Mouse (Mus musculus): ENCODE data around the gene Mical2.

Mical2 gene

DNA sequence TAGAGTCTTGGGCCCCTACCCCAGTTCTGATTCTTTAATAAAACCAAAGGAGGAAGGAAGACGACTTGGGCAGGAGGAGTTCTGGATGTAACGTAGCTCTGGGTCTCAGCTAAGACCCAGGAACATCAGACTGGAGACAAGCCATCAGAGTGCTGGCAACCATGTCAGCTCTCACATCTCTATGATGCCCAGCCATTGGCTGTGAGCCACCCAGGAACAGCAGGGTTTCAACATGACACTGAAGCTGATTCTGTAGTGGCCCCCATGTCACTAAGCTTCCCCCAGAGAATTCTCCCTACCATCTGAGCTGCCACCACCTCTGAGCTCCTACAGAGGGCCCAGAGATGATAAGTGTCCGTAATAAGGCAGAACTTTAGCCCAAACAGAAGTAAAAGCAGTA lies 184.3 kb downstream of the Mical2 start:
- Histone ChIP-seq H3K36me3 (ENCODE audit: control insufficient read depth, insufficient read depth, low read length, poor library complexity, severe bottlenecking) (no peaks in the 10 kb centered on the region), H3K27me3 (ENCODE audit: control insufficient read depth, insufficient read depth, low read length, poor library complexity, severe bottlenecking) (no peaks in the 10 kb centered on the region)
- no peak for DNase-seq (ENCODE audit: low read depth, low spot score)

DNA sequence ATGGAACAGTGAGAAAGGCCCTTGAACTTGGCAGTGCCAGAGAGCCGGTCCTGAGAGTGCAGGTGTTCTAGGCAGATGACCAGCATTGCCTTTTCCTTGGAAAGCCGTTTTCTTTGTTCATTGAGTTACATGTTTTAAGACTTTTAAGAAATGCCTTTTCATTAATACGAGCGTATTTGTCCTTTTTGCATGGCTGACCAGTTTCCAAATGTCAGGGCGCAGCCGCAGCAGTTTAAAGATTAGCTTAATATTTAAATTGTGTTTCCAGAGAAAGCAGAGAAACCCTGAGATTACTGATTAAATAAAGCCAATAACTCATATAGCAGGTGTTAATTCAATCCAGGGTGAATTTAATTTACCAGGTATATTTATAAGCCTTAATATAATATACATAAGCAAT lies 187.6 kb downstream of the Mical2 start:
- no peak for DNase-seq (ENCODE audit: low read depth, low spot score)
- Histone ChIP-seq H3K36me3 (ENCODE audit: control insufficient read depth, insufficient read depth, low read length, poor library complexity, severe bottlenecking) (no peaks in the 10 kb centered on the region), H3K27me3 (ENCODE audit: control insufficient read depth, insufficient read depth, low read length, poor library complexity, severe bottlenecking) (no peaks in the 10 kb centered on the region)

- no peak for DNase-seq (ENCODE audit: low read depth, low spot score)
- Histone ChIP-seq H3K27me3 (ENCODE audit: control insufficient read depth, insufficient read depth, low read length, poor library complexity, severe bottlenecking) (no peaks in the 10 kb centered on the region; the same call in 1 of the 2 replicates), H3K36me3 (ENCODE audit: control insufficient read depth, insufficient read depth, low read length, poor library complexity, severe bottlenecking) (no peaks in the 10 kb centered on the region)
Measured at GRCm38 (mm10) chr7:112416058-112416526, 190.4 kb downstream of the Mical2 start.

GRCm38 (mm10) chr7:112416730-112417513 lies 191.3 kb downstream of the Mical2 start:
- no peaks in the 10 kb centered on the region; the same call in 1 of the 2 replicates for H3K27me3 ChIP-seq (ENCODE audit: control insufficient read depth, insufficient read depth, low read length, poor library complexity, severe bottlenecking)
- DNase-seq (ENCODE audit: low read depth, low spot score) = no peak
- H3K36me3 ChIP-seq (ENCODE audit: control insufficient read depth, insufficient read depth, low read length, poor library complexity, severe bottlenecking) = no peaks in the 10 kb centered on the region

GRCm38 (mm10) chr7:112417598-112417997 lies 191.9 kb downstream of the Mical2 start:
- Histone ChIP-seq H3K27me3 (ENCODE audit: control insufficient read depth, insufficient read depth, low read length, poor library complexity, severe bottlenecking) (no peaks in the 10 kb centered on the region; the same call in 1 of the 2 replicates), H3K36me3 (ENCODE audit: control insufficient read depth, insufficient read depth, low read length, poor library complexity, severe bottlenecking) (no peaks in the 10 kb centered on the region)
- DNase-seq (ENCODE audit: low read depth, low spot score) = no peak

GRCm38 (mm10) chr7:112423438-112423837 lies 197.8 kb downstream of the Mical2 start:
- H3K36me3 ChIP-seq (ENCODE audit: control insufficient read depth, insufficient read depth, low read length, poor library complexity, severe bottlenecking) = no peaks in the 10 kb centered on the region
- DNase-seq (ENCODE audit: low read depth, low spot score) = no peak
- no peaks in the 10 kb centered on the region; the same call in 1 of the 2 replicates for H3K27me3 ChIP-seq (ENCODE audit: control insufficient read depth, insufficient read depth, low read length, poor library complexity, severe bottlenecking)

DNA sequence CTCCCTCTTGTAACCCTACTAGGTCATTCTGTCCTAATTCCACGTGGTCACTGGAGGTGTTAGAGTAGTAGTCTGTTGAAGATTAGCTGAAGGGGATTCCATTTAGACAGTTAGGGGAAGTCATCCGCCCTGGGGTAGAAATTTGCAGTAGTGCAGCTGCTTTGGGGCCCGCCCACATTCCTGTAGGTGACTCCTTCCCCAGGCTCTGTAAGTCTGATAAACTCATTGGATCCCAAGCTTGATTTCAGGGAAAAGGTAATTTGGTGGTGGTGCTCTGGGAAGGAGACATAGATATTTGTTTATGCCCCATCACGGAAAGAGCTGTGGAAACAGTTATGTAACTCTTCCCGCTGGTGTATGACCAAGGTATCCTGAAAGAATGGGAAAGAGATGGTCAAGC lies 201.2 kb downstream of the Mical2 start:
- Histone ChIP-seq H3K27me3 (ENCODE audit: control insufficient read depth, insufficient read depth, low read length, poor library complexity, severe bottlenecking) (no peaks in the 10 kb centered on the region; the same call in 1 of the 2 replicates), H3K36me3 (ENCODE audit: control insufficient read depth, insufficient read depth, low read length, poor library complexity, severe bottlenecking) (no peaks in the 10 kb centered on the region)
- DNase-seq (ENCODE audit: low read depth, low spot score) = no peak

- no peak for DNase-seq (ENCODE audit: low read depth, low spot score)
- Histone ChIP-seq H3K36me3 (ENCODE audit: control insufficient read depth, insufficient read depth, low read length, poor library complexity, severe bottlenecking) (no peaks in the 10 kb centered on the region), H3K27me3 (ENCODE audit: control insufficient read depth, insufficient read depth, low read length, poor library complexity, severe bottlenecking) (no peaks in the 10 kb centered on the region; the same call in 1 of the 2 replicates)
Measured at GRCm38 (mm10) chr7:112427357-112428157, 201.9 kb downstream of the Mical2 start, which contains the start of gene Parva. Parva (plus strand) TSS chr7:112427505.

GRCm38 (mm10) chr7:112428158-112428535 lies 202.5 kb downstream of the Mical2 start:
- DNase-seq (ENCODE audit: low read depth, low spot score) = no peak
- no peaks in the 10 kb centered on the region for H3K36me3 ChIP-seq (ENCODE audit: control insufficient read depth, insufficient read depth, low read length, poor library complexity, severe bottlenecking)
- H3K27me3 ChIP-seq (ENCODE audit: control insufficient read depth, insufficient read depth, low read length, poor library complexity, severe bottlenecking) = no peaks in the 10 kb centered on the region; the same call in 1 of the 2 replicates

- H3K36me3 ChIP-seq (ENCODE audit: control insufficient read depth, insufficient read depth, low read length, poor library complexity, severe bottlenecking) = no peaks in the 10 kb centered on the region
- DNase-seq (ENCODE audit: low read depth, low spot score) = no peak
- no peaks in the 10 kb centered on the region for H3K27me3 ChIP-seq (ENCODE audit: control insufficient read depth, insufficient read depth, low read length, poor library complexity, severe bottlenecking)
Measured at GRCm38 (mm10) chr7:112439846-112440245, 214.2 kb downstream of the Mical2 start.

DNA sequence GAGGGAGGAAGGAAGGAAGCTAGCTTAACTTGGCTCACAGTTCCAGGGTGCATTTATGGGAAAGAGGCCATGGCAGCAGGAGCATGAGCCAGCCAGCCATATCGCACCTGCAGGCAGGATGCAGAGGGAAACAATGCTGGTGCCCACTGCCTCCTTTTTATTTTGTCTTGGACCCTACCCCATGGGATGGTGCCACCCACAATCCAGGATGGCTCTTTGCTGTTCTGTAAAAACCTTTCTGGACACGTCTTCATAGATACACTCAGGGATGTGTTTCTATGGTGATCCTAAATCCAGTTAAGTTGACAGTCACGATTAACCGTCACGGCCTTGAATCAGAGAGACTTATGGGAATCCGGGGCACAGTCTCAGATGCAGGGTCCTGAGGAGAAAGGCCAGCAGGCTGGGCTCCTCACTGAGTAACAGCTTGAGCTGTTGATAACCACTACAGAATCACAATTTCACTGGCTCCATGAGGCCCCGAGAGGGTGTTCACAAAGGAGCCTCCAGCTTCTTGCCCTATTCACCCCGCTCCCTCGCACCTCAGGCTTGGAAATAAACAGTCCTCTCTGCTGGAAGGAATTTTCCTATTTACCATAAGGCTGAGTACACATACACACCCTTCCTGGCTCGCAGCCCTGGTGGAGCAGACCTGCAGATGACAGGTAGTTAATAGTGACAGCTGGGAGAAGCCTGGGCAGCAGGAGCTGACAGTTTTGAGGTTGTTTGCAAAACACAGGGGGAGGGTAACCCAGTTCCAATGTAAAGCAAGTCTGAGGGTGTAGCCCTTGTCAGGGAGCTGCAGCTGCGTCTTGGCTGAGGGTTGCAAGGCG lies 218.7 kb downstream of the Mical2 start:
- no peak for DNase-seq (ENCODE audit: low read depth, low spot score)
- H3K36me3 ChIP-seq (ENCODE audit: control insufficient read depth, insufficient read depth, low read length, poor library complexity, severe bottlenecking) = no peaks in the 10 kb centered on the region
- H3K27me3 ChIP-seq (ENCODE audit: control insufficient read depth, insufficient read depth, low read length, poor library complexity, severe bottlenecking) = no peaks in the 10 kb centered on the region

DNA sequence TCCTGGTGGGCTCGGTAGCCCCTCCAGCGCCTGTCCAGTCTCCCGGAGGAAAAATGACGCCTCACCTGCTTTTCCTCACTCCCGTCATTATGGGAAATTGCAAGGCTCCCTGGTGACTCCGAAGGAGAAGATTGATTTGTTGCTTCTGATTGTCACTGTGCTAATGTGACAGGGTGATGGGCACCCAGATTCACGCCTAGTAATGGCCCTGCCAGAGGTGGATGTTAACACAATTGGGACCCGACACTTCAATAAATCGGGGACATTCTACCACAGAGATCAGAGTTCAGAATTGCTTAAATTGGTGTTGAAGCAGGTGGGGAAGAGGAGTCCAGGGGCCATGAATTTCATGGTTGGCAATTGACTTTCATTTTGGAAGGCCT lies 219.3 kb downstream of the Mical2 start:
- H3K27me3 ChIP-seq (ENCODE audit: control insufficient read depth, insufficient read depth, low read length, poor library complexity, severe bottlenecking) = no peaks in the 10 kb centered on the region
- no peaks in the 10 kb centered on the region for H3K36me3 ChIP-seq (ENCODE audit: control insufficient read depth, insufficient read depth, low read length, poor library complexity, severe bottlenecking)
- no peak for DNase-seq (ENCODE audit: low read depth, low spot score)

- DNase-seq (ENCODE audit: low read depth, low spot score) = no peak
- Histone ChIP-seq H3K27me3 (ENCODE audit: control insufficient read depth, insufficient read depth, low read length, poor library complexity, severe bottlenecking) (no peaks in the 10 kb centered on the region), H3K36me3 (ENCODE audit: control insufficient read depth, insufficient read depth, low read length, poor library complexity, severe bottlenecking) (no peaks in the 10 kb centered on the region)
Measured at GRCm38 (mm10) chr7:112446498-112446897, 220.8 kb downstream of the Mical2 start.

- H3K36me3 ChIP-seq (ENCODE audit: control insufficient read depth, insufficient read depth, low read length, poor library complexity, severe bottlenecking) = no peaks in the 10 kb centered on the region
Measured at GRCm38 (mm10) chr7:112449954-112450700, 224.5 kb downstream of the Mical2 start.

More at GRCm38 (mm10) chr7:112449954-112450700, 224.5 kb downstream of the Mical2 start:
- H3K27me3 ChIP-seq (ENCODE audit: control insufficient read depth, insufficient read depth, low read length, poor library complexity, severe bottlenecking) = no peaks in the 10 kb centered on the region
- no peak for DNase-seq (ENCODE audit: low read depth, low spot score)

All from splenic B cell, adult 2 months (primary cell).